Mouse (Mus musculus) neutrophil, adult 65 days (primary cell): ENCODE measurements around the gene Fam124b. TPM values are rescaled to one million over a fixed set of nuclear protein-coding genes. Genes with fewer than 3 reads are reported as not detected.

Experiments used
- total RNA-seq: library from RNA; stranded (reverse); gene quantifications from 2 replicates; pipeline ENCODE4 v1.2.4, GENCODE M21; 2023

The Fam124b gene
- not detected in 2 replicates for total RNA-seq

GRCm38 (mm10) chr1:80218268-80218667 is at the start of gene Fam124b:
Gene Fam124b, minus strand, starts transcription at chr1:80218473.

Other genes with a start within 250 kb of the Fam124b start
- gene Cul3, start 122.0 kb upstream of the Fam124b start, total RNA-seq = 152 and 166 TPM in 2 replicates
- not detected in 2 replicates for gene Gm45261, start 243.0 kb upstream of the Fam124b start, total RNA-seq